Comparison of ENCODE assay signal across 14 mouse cellular contexts in the genomic region with DNA sequence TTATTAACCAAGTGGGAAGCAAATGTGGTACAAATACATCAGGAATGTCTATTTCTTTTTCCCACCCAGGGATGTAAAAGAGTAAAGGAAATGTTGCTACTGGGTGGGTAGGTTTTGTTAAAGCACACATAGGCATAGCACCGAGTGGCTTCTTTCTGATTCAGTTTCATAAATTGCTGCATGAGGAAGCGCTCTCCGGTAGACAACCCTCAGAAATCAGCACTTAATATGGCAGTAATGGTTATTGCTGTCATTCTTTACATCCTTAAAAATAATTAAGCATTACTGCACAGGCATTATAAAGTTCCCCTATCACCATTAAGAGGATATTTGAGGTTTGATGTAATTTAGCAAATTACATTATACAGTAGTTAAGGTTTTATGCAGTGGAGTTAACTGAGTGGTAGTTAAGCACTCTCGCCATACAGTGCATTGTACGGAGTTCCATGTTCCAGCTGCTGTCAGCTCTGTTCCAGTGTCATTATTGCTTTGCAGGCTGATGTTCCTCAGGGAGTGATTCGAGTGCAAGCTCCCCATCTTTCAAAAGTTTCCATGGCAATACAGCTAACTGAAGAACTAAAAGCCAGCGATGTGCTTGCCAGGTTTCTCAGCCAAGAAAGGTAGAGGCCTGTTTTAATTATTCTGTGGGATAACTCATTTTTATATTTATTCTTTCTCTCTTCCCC.
DNase-seq lines count a peak whose midpoint lies in the region; ATAC-seq and TF ChIP-seq lines count a peak whose summit lies in the region.
"Had no signal": no experiment of that assay in that cellular context is flagged by ENCODE, and none has a peak within 500 bp of the region (broad histone marks: within the 10 kb centered on the region; RNA-seq: fewer than 3 reads in every experiment).

No protein-coding gene starts in this region.

- no peak overlapping the region for H3K4me2 ChIP-seq in limb, embryonic 12.5 days
- H3K4me2 ChIP-seq in forebrain, postnatal 0 days (ENCODE audit: low read depth) = no peak overlapping the region
- no peak overlapping the region for H3K4me2 ChIP-seq in limb, embryonic 14.5 days (replicated peaks; ENCODE audit: low read depth, low read length, severe bottlenecking)
- 0 out of 2 replicates have a peak overlapping the region, but pooled peaks have one; percentile 6 for H3K4me2 ChIP-seq in neural tube, embryonic 15.5 days

- TF ChIP-seq CTCF in forebrain, postnatal 0 days (IDR thresholded peaks at IDR 0.05; ENCODE audit: low read depth) = no peak

- WGBS in limb, embryonic 12.5 days = 61% methylated on average over 7 of the region's 7 CpGs
- WGBS in limb, embryonic 10.5 days = 76% methylated on average over 7 of the region's 7 CpGs
- 39% methylated on average over 7 of the region's 7 CpGs for WGBS in forebrain, postnatal 0 days
- 48% methylated on average over 7 of the region's 7 CpGs for WGBS in limb, embryonic 14.5 days
- 23% methylated on average over 7 of the region's 7 CpGs for WGBS in neural tube, embryonic 15.5 days

- H3K4me3 ChIP-seq in limb, embryonic 12.5 days (replicated peaks) = no peak overlapping the region
- H3K4me3 ChIP-seq in limb, embryonic 10.5 days = no peak overlapping the region
- no peak overlapping the region for H3K4me3 ChIP-seq in forebrain, postnatal 0 days (ENCODE audit: low read depth, low read length)
- H3K4me3 ChIP-seq in limb, embryonic 14.5 days (replicated peaks; ENCODE audit: low read length) = no peak overlapping the region
- H3K4me3 ChIP-seq in neural tube, embryonic 15.5 days (replicated peaks) = no peak overlapping the region

- H3K27ac ChIP-seq in limb, embryonic 12.5 days = no peak overlapping the region
- no peak overlapping the region for H3K27ac ChIP-seq in limb, embryonic 10.5 days
- H3K27ac ChIP-seq in forebrain, postnatal 0 days (ENCODE audit: low read depth, low read length) = no peak overlapping the region; the same call in 1 of the 2 replicates
- no peak overlapping the region for H3K27ac ChIP-seq in limb, embryonic 14.5 days (replicated peaks; ENCODE audit: low read depth, low read length)
- no peak overlapping the region for H3K27ac ChIP-seq in neural tube, embryonic 15.5 days (replicated peaks)

- ATAC-seq in limb, embryonic 12.5 days (ENCODE audit: insufficient number of reproducible peaks, insufficient read depth, low FRiP score, low TSS enrichment, low read depth) = 0 out of 2 replicates have a peak, but pooled peaks have one; percentile 37
- ATAC-seq in forebrain, postnatal 0 days = peak; percentile 86
- ATAC-seq in limb, embryonic 14.5 days (ENCODE audit: low FRiP score, low read depth) = peak; percentile 71
- ATAC-seq in neural tube, embryonic 15.5 days (ENCODE audit: low FRiP score) = peak; percentile 95
- no peak for ATAC-seq in cerebellum, adult (ENCODE audit: insufficient number of reproducible peaks, low FRiP score, low TSS enrichment)

- no peaks in the 10 kb centered on the region for H3K9me3 ChIP-seq in limb, embryonic 12.5 days
- no peaks in the 10 kb centered on the region for H3K9me3 ChIP-seq in limb, embryonic 10.5 days (replicated peaks)
- no peaks in the 10 kb centered on the region for H3K9me3 ChIP-seq in forebrain, postnatal 0 days (ENCODE audit: low read length)
- no peaks in the 10 kb centered on the region for H3K9me3 ChIP-seq in limb, embryonic 14.5 days (ENCODE audit: control insufficient read depth, low read length)
- H3K9me3 ChIP-seq in neural tube, embryonic 15.5 days (replicated peaks) = no peaks in the 10 kb centered on the region

- no peak for DNase-seq in limb, embryonic 10.5 days (ENCODE audit: low spot score)
- peak; percentile 39 for DNase-seq in forebrain, postnatal 0 days
- DNase-seq in limb, embryonic 14.5 days (ENCODE audit: low spot score) = peak; percentile 60
- DNase-seq in gastrocnemius, postnatal 10 days = no peak
- DNase-seq: adrenal gland, postnatal 10 days; cerebellum, postnatal 10 days; embryo, embryonic 11 days; heart, adult 18-20 months; lung, adult 2 months; lung, postnatal 4 days; right cerebral cortex, postnatal 25 days had no signal

- no peaks in the 10 kb centered on the region for H3K27me3 ChIP-seq in limb, embryonic 12.5 days
- no peaks in the 10 kb centered on the region for H3K27me3 ChIP-seq in limb, embryonic 10.5 days (ENCODE audit: low read depth, poor library complexity, severe bottlenecking)
- H3K27me3 ChIP-seq in forebrain, postnatal 0 days (ENCODE audit: insufficient read depth, low read length) = no peaks in the 10 kb centered on the region
- no peaks in the 10 kb centered on the region for H3K27me3 ChIP-seq in limb, embryonic 14.5 days (ENCODE audit: control insufficient read depth, insufficient read depth, low read length)
- no peaks in the 10 kb centered on the region for H3K27me3 ChIP-seq in neural tube, embryonic 15.5 days (replicated peaks)

- no peak overlapping the region for H3K9ac ChIP-seq in limb, embryonic 12.5 days (replicated peaks)
- no peak overlapping the region for H3K9ac ChIP-seq in forebrain, postnatal 0 days
- no peak overlapping the region for H3K9ac ChIP-seq in limb, embryonic 14.5 days (ENCODE audit: low read depth, low read length, severe bottlenecking)
- H3K9ac ChIP-seq in neural tube, embryonic 15.5 days (replicated peaks) = no peak overlapping the region

- H3K4me1 ChIP-seq in limb, embryonic 12.5 days (replicated peaks) = peaks cover 16% of the 10 kb centered on the region
- peaks cover 9% of the 10 kb centered on the region for H3K4me1 ChIP-seq in limb, embryonic 10.5 days
- no peaks in the 10 kb centered on the region for H3K4me1 ChIP-seq in forebrain, postnatal 0 days (ENCODE audit: insufficient read depth)
- H3K4me1 ChIP-seq in limb, embryonic 14.5 days (ENCODE audit: control insufficient read depth, insufficient read depth, low read length) = no peaks in the 10 kb centered on the region
- H3K4me1 ChIP-seq in neural tube, embryonic 15.5 days = peaks cover 10% of the 10 kb centered on the region

- TF ChIP-seq POLR2A in limb, embryonic 14.5 days (IDR thresholded peaks at IDR 0.05; ENCODE audit: borderline replicate concordance, extremely low read depth, insufficient read depth, insufficient read length) = no peak

- H3K36me3 ChIP-seq in limb, embryonic 12.5 days = no peaks in the 10 kb centered on the region
- no peaks in the 10 kb centered on the region for H3K36me3 ChIP-seq in limb, embryonic 10.5 days
- no peaks in the 10 kb centered on the region for H3K36me3 ChIP-seq in forebrain, postnatal 0 days (ENCODE audit: insufficient read depth)
- H3K36me3 ChIP-seq in limb, embryonic 14.5 days (ENCODE audit: control insufficient read depth, insufficient read depth, low read length) = no peaks in the 10 kb centered on the region
- no peaks in the 10 kb centered on the region for H3K36me3 ChIP-seq in neural tube, embryonic 15.5 days

Comparison
In these comparisons a context has a peak if more than half of its experiments do, and no peak if none do; other contexts are left out.
1. DNase-seq: peak in forebrain, postnatal 0 days (single experiment) and limb, embryonic 14.5 days (single experiment); none in limb, embryonic 10.5 days (single experiment) and gastrocnemius, postnatal 10 days (single experiment).